Mouse (Mus musculus) kidney, adult 2 months (tissue): ENCODE results near the gene Abcb8.

Experiments used
- CTCF ChIP-seq: fragments of 200-500 bp; conservative IDR thresholded peaks from 2 replicates; pipeline ENCODE4 v1.5.1; 2011; ENCODE audit warnings: low read depth, mild to moderate bottlenecking, control low read depth, low read length, moderate library complexity, mixed read lengths; ENCODE audit not compliant: insufficient read depth, insufficient read length
- POLR2A ChIP-seq: fragments of 200-500 bp; IDR thresholded peaks from one replicate; pipeline ENCODE4 v1.6.1; 2011; ENCODE audit warnings: low read depth, low read length, control low read depth

DNA sequence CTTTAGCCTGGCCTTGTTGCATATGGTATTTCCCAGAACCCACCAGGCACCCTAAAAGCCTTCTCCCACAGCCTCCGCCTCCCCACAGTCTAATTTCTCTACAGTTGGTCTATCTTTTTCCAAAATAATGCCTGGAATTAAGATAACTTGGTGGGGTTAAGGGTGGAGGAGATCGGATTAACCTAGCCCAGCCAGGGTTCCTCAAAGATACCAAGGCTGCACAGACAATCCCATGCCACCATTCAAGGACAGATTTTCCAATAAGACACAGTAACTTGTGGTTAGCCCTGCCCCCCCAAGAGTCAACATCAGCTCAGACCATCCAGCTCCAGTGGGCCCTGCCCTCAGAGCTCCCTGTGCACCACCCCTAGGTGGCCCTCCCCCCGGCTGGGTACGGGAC is 13.0 kb upstream of the Abcb8 start:
- no peak for TF ChIP-seq POLR2A
- TF ChIP-seq CTCF = no peak
